Mouse (Mus musculus): ENCODE results near the gene Pdk4. TPM values are rescaled to one million over a fixed set of nuclear protein-coding genes. Genes with fewer than 3 reads are reported as not detected.
A peak's percentile ranks its signal among the peaks of the same experiment; 100 is the strongest.

Pdk4 gene
- polyA plus RNA-seq, 1 experiment from 2014 or later = 1.4 TPM

DNA sequence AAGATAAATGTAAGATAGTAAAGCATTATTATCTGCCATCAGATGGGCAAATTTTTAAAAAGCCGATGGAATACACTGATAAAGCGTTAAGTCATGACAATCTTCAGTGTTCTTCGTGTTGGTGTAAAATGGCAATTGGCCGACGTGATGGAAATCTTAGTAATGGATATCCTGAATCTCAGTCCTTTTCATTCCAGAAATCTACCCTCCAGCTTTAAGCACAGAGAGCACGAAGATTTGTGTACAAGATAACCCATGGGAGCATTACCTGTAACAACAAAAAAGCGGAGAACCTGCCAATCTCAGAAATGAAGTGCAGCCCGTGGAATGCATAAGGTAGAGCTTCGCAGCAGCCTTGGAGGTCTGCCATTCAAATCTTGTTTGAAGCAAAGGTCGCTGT, 5.4 kb upstream of the Pdk4 start:
- H3K27ac ChIP-seq (ENCODE audit: low read depth, low read length) = no peak overlapping the region
- H3K9me3 ChIP-seq (ENCODE audit: control insufficient read depth, low read length) = no peaks in the 10 kb centered on the region
- ATAC-seq (replicated peaks; ENCODE audit: low FRiP score) (no peak), DNase-seq (ENCODE audit: low spot score) (no peak)
- H3K4me3 ChIP-seq (ENCODE audit: low read depth, low read length) = no peak overlapping the region
- no peaks in the 10 kb centered on the region for H3K4me1 ChIP-seq (replicated peaks; ENCODE audit: control insufficient read depth, insufficient read depth, low read length)
- H3K9ac ChIP-seq (ENCODE audit: low read length) = no peak overlapping the region
- WGBS = 88% methylated on average over 10 of the region's 10 CpGs
- H3K27me3 ChIP-seq (ENCODE audit: control insufficient read depth, insufficient read depth, low read length) = no peaks in the 10 kb centered on the region
- H3K36me3 ChIP-seq (ENCODE audit: control insufficient read depth, insufficient read depth, low read length) = no peaks in the 10 kb centered on the region
- no peak overlapping the region for H3K4me2 ChIP-seq (ENCODE audit: low read depth, low read length, severe bottlenecking)

DNA sequence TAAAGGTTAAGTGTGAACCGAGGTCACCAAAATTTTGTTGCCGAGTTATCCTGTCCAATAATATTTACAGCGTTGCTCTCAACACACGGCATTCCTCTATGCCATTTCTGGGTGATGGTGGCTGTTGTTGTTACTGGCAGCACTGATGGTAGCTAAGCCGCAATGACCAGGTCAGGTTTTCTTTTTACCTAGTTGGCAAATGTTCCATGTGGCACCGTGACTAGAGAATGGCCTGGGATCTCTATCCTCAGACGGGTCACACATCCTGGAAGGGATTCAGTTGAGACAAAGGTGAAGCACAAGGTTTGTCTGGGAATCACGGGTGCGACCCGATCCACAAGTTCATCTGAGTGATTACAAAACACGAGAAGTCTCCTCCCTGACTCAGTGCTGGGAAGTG, 2.6 kb upstream of the Pdk4 start:
- H3K4me2 ChIP-seq (ENCODE audit: low read depth, low read length, severe bottlenecking) = no peak overlapping the region
- no peaks in the 10 kb centered on the region for H3K36me3 ChIP-seq (ENCODE audit: control insufficient read depth, insufficient read depth, low read length)
- no peak overlapping the region for H3K4me3 ChIP-seq (ENCODE audit: low read depth, low read length)
- DNase-seq (ENCODE audit: low spot score) (no peak), ATAC-seq (replicated peaks; ENCODE audit: low FRiP score) (no peak)
- no peak overlapping the region for H3K27ac ChIP-seq (ENCODE audit: low read depth, low read length)
- no peaks in the 10 kb centered on the region for H3K27me3 ChIP-seq (ENCODE audit: control insufficient read depth, insufficient read depth, low read length)
- no peak overlapping the region for H3K9ac ChIP-seq (ENCODE audit: low read length)
- H3K4me1 ChIP-seq (replicated peaks; ENCODE audit: control insufficient read depth, insufficient read depth, low read length) = peaks cover 4% of the 10 kb centered on the region; the same call in 1 of the 2 replicates
- no peaks in the 10 kb centered on the region for H3K9me3 ChIP-seq (ENCODE audit: control insufficient read depth, low read length)
- WGBS = 89% methylated on average over 11 of the region's 11 CpGs

DNA sequence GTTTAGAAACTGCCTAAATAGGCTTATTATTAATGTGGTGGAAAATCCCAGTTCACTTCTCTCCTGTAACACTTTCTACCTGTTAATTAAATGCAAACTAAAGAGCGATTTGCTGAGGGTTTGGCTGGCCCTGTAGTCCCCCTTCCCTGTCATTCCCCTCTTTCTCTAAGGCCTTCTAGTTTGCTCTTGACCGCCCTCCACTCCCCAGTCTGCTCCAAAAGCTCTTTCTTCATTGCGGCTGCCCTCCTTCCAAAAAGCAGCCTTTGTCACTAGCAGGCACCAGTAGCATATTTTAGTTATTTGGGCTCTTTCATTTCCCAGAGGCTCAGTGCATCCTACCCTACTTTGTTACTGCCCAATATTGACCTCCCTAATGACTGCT, 736 bp upstream of the Pdk4 start:
- ATAC-seq (replicated peaks; ENCODE audit: low FRiP score) (no peak), DNase-seq (ENCODE audit: low spot score) (no peak)
- no peaks in the 10 kb centered on the region for H3K27me3 ChIP-seq (ENCODE audit: control insufficient read depth, insufficient read depth, low read length)
- WGBS = 41% methylated on average over 3 of the region's 3 CpGs
- no peaks in the 10 kb centered on the region for H3K9me3 ChIP-seq (ENCODE audit: control insufficient read depth, low read length)
- H3K27ac ChIP-seq (ENCODE audit: low read depth, low read length) = no peak overlapping the region
- peaks cover 4% of the 10 kb centered on the region; the same call in 1 of the 2 replicates for H3K4me1 ChIP-seq (replicated peaks; ENCODE audit: control insufficient read depth, insufficient read depth, low read length)
- no peaks in the 10 kb centered on the region for H3K36me3 ChIP-seq (ENCODE audit: control insufficient read depth, insufficient read depth, low read length)
- no peak overlapping the region for H3K9ac ChIP-seq (ENCODE audit: low read length)
- H3K4me3 ChIP-seq (ENCODE audit: low read depth, low read length) = no peak overlapping the region
- H3K4me2 ChIP-seq (ENCODE audit: low read depth, low read length, severe bottlenecking) = no peak overlapping the region; the same call in 1 of the 2 replicates

- Histone ChIP-seq H3K36me3 (ENCODE audit: control insufficient read depth, insufficient read depth, low read length) (no peaks in the 10 kb centered on the region), H3K27ac (ENCODE audit: low read depth, low read length) (no peak overlapping the region), H3K9ac (ENCODE audit: low read length) (no peak overlapping the region), H3K4me1 (replicated peaks; ENCODE audit: control insufficient read depth, insufficient read depth, low read length) (no peaks in the 10 kb centered on the region), H3K27me3 (ENCODE audit: control insufficient read depth, insufficient read depth, low read length) (no peaks in the 10 kb centered on the region), H3K4me2 (ENCODE audit: low read depth, low read length, severe bottlenecking) (no peak overlapping the region), H3K4me3 (ENCODE audit: low read depth, low read length) (no peak overlapping the region), H3K9me3 (ENCODE audit: control insufficient read depth, low read length) (no peaks in the 10 kb centered on the region)
- ATAC-seq (replicated peaks; ENCODE audit: low FRiP score) = no peak
- DNase-seq (ENCODE audit: low spot score) = no peak
- 92% methylated on average over 7 of the region's 7 CpGs for WGBS
Observed at GRCm38 (mm10) chr6:5485028-5485427, 11.1 kb downstream of the Pdk4 start.

- no peaks in the 10 kb centered on the region for H3K27me3 ChIP-seq (ENCODE audit: control insufficient read depth, insufficient read depth, low read length)
- no peak overlapping the region for H3K4me3 ChIP-seq (ENCODE audit: low read depth, low read length)
- no peak overlapping the region for H3K27ac ChIP-seq (ENCODE audit: low read depth, low read length)
- no peak for ATAC-seq (replicated peaks; ENCODE audit: low FRiP score)
- no peaks in the 10 kb centered on the region for H3K36me3 ChIP-seq (ENCODE audit: control insufficient read depth, insufficient read depth, low read length)
- 50% methylated on average over 3 of the region's 3 CpGs for WGBS
- no peaks in the 10 kb centered on the region for H3K9me3 ChIP-seq (ENCODE audit: control insufficient read depth, low read length)
- H3K4me2 ChIP-seq (ENCODE audit: low read depth, low read length, severe bottlenecking) = no peak overlapping the region
- no peak overlapping the region for H3K9ac ChIP-seq (ENCODE audit: low read length)
- H3K4me1 ChIP-seq (replicated peaks; ENCODE audit: control insufficient read depth, insufficient read depth, low read length) = no peaks in the 10 kb centered on the region
- no peak for DNase-seq (ENCODE audit: low spot score)
Observed at GRCm38 (mm10) chr6:5482270-5482783, 13.8 kb downstream of the Pdk4 start.

- Histone ChIP-seq H3K4me1 (replicated peaks; ENCODE audit: control insufficient read depth, insufficient read depth, low read length) (no peaks in the 10 kb centered on the region), H3K9me3 (ENCODE audit: control insufficient read depth, low read length) (no peaks in the 10 kb centered on the region), H3K27me3 (ENCODE audit: control insufficient read depth, insufficient read depth, low read length) (no peaks in the 10 kb centered on the region), H3K4me3 (ENCODE audit: low read depth, low read length) (no peak overlapping the region), H3K4me2 (ENCODE audit: low read depth, low read length, severe bottlenecking) (no peak overlapping the region), H3K36me3 (ENCODE audit: control insufficient read depth, insufficient read depth, low read length) (no peaks in the 10 kb centered on the region), H3K27ac (ENCODE audit: low read depth, low read length) (no peak overlapping the region), H3K9ac (ENCODE audit: low read length) (no peak overlapping the region)
- 95% methylated on average over 2 of the region's 2 CpGs for WGBS
- ATAC-seq (replicated peaks; ENCODE audit: low FRiP score) (no peak), DNase-seq (ENCODE audit: low spot score) (no peak)
Observed at GRCm38 (mm10) chr6:5481066-5481465, 15.0 kb downstream of the Pdk4 start.

DNA sequence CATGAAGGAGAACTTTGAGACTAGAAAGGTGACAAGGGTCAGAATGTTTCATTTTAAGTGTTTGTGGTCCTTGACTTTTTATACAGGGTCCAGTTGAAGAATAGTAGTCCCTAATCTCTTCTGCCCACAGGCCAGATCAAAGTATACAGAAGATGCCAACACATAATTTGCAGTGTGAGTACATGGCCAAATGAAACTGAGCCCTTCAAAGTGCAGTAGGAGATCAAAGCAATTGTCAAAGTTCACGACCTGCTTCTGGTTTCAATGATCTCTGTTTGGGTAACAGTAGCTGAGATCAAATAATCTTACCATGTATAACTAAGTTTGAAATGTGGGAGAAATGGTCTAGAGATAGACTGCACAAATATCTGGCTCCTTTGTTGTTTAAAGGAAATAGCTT, 22.1 kb downstream of the Pdk4 start:
- 71% methylated on average over 1 of the region's 1 CpGs for WGBS
- Histone ChIP-seq H3K4me2 (ENCODE audit: low read depth, low read length, severe bottlenecking) (no peak overlapping the region), H3K9me3 (ENCODE audit: control insufficient read depth, low read length) (no peaks in the 10 kb centered on the region), H3K9ac (ENCODE audit: low read length) (no peak overlapping the region), H3K27me3 (ENCODE audit: control insufficient read depth, insufficient read depth, low read length) (no peaks in the 10 kb centered on the region), H3K27ac (ENCODE audit: low read depth, low read length) (no peak overlapping the region), H3K36me3 (ENCODE audit: control insufficient read depth, insufficient read depth, low read length) (no peaks in the 10 kb centered on the region), H3K4me1 (replicated peaks; ENCODE audit: control insufficient read depth, insufficient read depth, low read length) (no peaks in the 10 kb centered on the region), H3K4me3 (ENCODE audit: low read depth, low read length) (no peak overlapping the region)
- DNase-seq (ENCODE audit: low spot score) = no peak
- no peak for ATAC-seq (replicated peaks; ENCODE audit: low FRiP score)

- no peak overlapping the region for H3K27ac ChIP-seq (ENCODE audit: low read depth, low read length)
- no peak overlapping the region for H3K4me3 ChIP-seq (ENCODE audit: low read depth, low read length)
- 96% methylated on average over 2 of the region's 2 CpGs for WGBS
- H3K4me2 ChIP-seq (ENCODE audit: low read depth, low read length, severe bottlenecking) = no peak overlapping the region
- H3K36me3 ChIP-seq (ENCODE audit: control insufficient read depth, insufficient read depth, low read length) = no peaks in the 10 kb centered on the region
- DNase-seq (ENCODE audit: low spot score) = no peak
- no peak overlapping the region for H3K9ac ChIP-seq (ENCODE audit: low read length)
- no peaks in the 10 kb centered on the region for H3K27me3 ChIP-seq (ENCODE audit: control insufficient read depth, insufficient read depth, low read length)
- H3K4me1 ChIP-seq (replicated peaks; ENCODE audit: control insufficient read depth, insufficient read depth, low read length) = no peaks in the 10 kb centered on the region
- H3K9me3 ChIP-seq (ENCODE audit: control insufficient read depth, low read length) = no peaks in the 10 kb centered on the region
- no peak for ATAC-seq (replicated peaks; ENCODE audit: low FRiP score)
Observed at GRCm38 (mm10) chr6:5472692-5473091, 23.4 kb downstream of the Pdk4 start.

DNA sequence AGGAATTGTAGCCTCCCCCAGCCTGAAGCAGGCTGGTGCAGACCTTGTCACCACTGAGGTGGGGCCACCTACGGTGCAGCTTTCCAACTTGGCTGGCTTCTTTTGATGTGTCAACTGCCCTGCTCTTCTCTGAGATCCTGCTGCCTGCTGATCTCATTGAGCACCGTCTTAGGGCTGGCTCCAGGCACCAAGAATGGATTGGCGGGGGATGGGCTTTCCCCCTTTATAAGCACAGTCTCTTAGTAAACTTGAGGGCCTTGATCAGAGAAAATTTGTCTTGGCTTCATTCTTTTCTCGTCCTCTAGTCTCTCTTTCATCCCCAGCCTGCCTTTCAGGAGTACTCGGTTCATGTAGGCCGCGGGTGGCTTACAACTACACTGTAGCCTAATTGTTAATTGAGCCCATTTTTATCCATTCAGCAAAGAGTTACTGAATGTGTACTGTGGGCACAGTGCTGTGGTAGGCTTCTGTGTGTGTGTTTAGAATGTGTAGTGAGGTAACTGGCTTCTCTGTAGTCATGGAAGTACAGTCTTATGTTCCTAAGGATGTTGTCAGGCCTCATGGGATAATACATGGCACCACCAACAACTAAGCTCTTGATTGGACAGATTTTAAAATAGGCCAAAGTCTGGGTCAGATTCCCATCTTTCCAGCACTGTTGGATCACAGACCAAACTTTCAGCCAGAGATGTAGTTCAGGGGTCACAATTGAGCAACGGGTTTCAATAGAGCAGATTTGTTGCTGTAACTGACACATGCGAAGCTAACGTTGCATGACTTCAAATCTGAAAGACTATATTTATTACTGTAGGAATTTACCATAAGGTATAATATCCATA, 25.4 kb downstream of the Pdk4 start:
- Histone ChIP-seq H3K9me3 (ENCODE audit: control insufficient read depth, low read length) (no peaks in the 10 kb centered on the region), H3K4me2 (ENCODE audit: low read depth, low read length, severe bottlenecking) (no peak overlapping the region), H3K4me3 (ENCODE audit: low read depth, low read length) (no peak overlapping the region), H3K4me1 (replicated peaks; ENCODE audit: control insufficient read depth, insufficient read depth, low read length) (no peaks in the 10 kb centered on the region), H3K27ac (ENCODE audit: low read depth, low read length) (no peak overlapping the region), H3K27me3 (ENCODE audit: control insufficient read depth, insufficient read depth, low read length) (no peaks in the 10 kb centered on the region), H3K36me3 (ENCODE audit: control insufficient read depth, insufficient read depth, low read length) (no peaks in the 10 kb centered on the region), H3K9ac (ENCODE audit: low read length) (no peak overlapping the region)
- DNase-seq (ENCODE audit: low spot score) (no peak), ATAC-seq (replicated peaks; ENCODE audit: low FRiP score) (peak; percentile 63; the same call in 1 of the 2 replicates)
- 64% methylated on average over 10 of the region's 10 CpGs for whole genome bisulfite sequencing
